Mouse (Mus musculus) NIH3T3 (cell line): ENCODE data around the gene Stn1.

ENCODE experiments used
- DNase-seq: peaks from one replicate; pipeline ENCODE4 v3.0.0-alpha.2; 2012; ENCODE audit warnings: low read depth

Stn1 gene

GRCm38 (mm10) chr19:47508771-47509281 is 28.5 kb downstream of the Stn1 start:
- DNase-seq, result peak; percentile 74

- DNase-seq, result peak; percentile 49
Observed at GRCm38 (mm10) chr19:47508191-47508590, 29.1 kb downstream of the Stn1 start.

GRCm38 (mm10) chr19:47507128-47508121 is 29.9 kb downstream of the Stn1 start:
- peak; percentile 86 for DNase-seq

- DNase-seq, result peak; percentile 80
Observed at GRCm38 (mm10) chr19:47503625-47504024, 33.7 kb downstream of the Stn1 start.

GRCm38 (mm10) chr19:47502563-47502962 is 34.7 kb downstream of the Stn1 start:
- DNase-seq, result peak; percentile 78

- DNase-seq, result no peak
Observed at GRCm38 (mm10) chr19:47500389-47501011, 36.8 kb downstream of the Stn1 start.

- no peak for DNase-seq
Observed at GRCm38 (mm10) chr19:47499841-47500240, 37.5 kb downstream of the Stn1 start.

- DNase-seq, result peak; percentile 70
Observed at GRCm38 (mm10) chr19:47498942-47499341, 38.4 kb downstream of the Stn1 start.

- DNase-seq, result no peak
Observed at GRCm38 (mm10) chr19:47497736-47498135, 39.6 kb downstream of the Stn1 start.

GRCm38 (mm10) chr19:47497313-47497712 is 40.0 kb downstream of the Stn1 start:
- no peak for DNase-seq

- no peak for DNase-seq
Observed at GRCm38 (mm10) chr19:47493017-47493997, 44.0 kb downstream of the Stn1 start.

GRCm38 (mm10) chr19:47492422-47492821 is 44.9 kb downstream of the Stn1 start:
- no peak for DNase-seq

GRCm38 (mm10) chr19:47491853-47492252 is 45.5 kb downstream of the Stn1 start:
- peak; percentile 80 for DNase-seq

- no peak for DNase-seq
Observed at GRCm38 (mm10) chr19:47489233-47489632, 48.1 kb downstream of the Stn1 start.

- DNase-seq, result no peak
Observed at GRCm38 (mm10) chr19:47488250-47488649, 49.1 kb downstream of the Stn1 start.

GRCm38 (mm10) chr19:47487572-47487971 is 49.7 kb downstream of the Stn1 start:
- DNase-seq, result no peak

- peak; percentile 67 for DNase-seq
Observed at GRCm38 (mm10) chr19:47485997-47486566, 51.2 kb downstream of the Stn1 start.

- DNase-seq, result no peak
Observed at GRCm38 (mm10) chr19:47484110-47484509, 53.2 kb downstream of the Stn1 start.

GRCm38 (mm10) chr19:47483346-47483745 is 54.0 kb downstream of the Stn1 start:
- DNase-seq, result peak; percentile 73

- no peak for DNase-seq
Observed at GRCm38 (mm10) chr19:47473453-47473852, 63.9 kb downstream of the Stn1 start.

GRCm38 (mm10) chr19:47472881-47473400 is 64.4 kb downstream of the Stn1 start:
- DNase-seq, result no peak
